Mouse (Mus musculus) heart, postnatal 0 days (tissue): ENCODE measurements around the gene Adssl1.

Experiments
- CTCF ChIP-seq: IDR thresholded peaks from 2 replicates; pipeline ENCODE4 v1.5.1; 2016; ENCODE audit warnings: antibody characterized with exemption, control low read depth, low read depth
- EP300 ChIP-seq: IDR thresholded peaks from 2 replicates; pipeline ENCODE4 v1.6.1; 2016; ENCODE audit warnings: antibody characterized with exemption, low read depth

DNA sequence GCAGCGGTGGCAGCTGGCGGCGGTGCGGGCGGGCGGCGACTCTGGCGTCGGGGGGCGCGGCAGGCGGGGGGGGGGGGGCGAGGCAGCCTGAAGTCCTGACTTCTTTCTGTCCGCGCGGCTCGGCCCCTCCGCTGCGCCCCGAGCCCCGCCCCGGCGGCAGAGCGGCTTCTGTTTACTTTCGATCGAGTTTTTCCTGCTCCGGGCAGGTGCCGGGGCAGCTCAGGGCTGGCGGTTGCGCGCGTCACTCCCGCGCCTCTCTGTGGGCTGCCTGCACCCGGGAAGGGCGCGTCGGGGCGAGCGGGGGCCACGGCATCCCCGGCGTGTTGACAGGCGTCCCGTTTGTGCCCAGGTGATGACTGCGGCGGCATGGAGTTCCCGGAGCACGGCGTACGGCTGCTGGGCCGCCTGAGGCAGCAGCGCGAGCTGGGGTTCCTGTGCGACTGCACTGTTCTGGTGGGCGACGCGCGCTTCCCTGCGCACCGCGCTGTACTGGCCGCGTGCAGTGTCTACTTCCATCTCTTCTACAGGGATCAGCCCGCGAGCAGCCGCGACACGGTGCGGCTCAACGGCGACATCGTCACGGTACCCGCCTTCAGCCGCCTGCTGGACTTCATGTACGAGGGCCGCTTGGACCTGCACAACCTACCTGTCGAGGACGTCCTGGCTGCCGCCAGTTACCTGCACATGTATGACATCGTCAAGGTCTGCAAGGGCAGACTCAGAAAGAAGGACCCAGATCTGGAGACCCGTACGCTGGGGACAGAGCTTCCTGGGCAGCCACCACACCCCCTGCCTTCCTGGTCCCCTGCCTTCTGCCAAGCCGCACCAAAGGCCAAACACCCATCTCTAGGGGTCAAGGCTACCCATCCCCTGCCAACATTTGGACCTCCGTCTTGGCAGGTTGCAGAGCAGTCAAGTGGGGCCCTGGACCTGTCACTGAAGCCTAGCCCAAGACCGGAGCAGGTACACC is 59.5 kb downstream of the Adssl1 start:
- TF ChIP-seq EP300 = no peak
- no peak for TF ChIP-seq CTCF
